Comparison of ENCODE assay signal across 27 mouse cellular contexts in genomic region chr3:99573977-99574373, GRCm38 (mm10).
DNase-seq lines count a peak whose midpoint lies in the region; ATAC-seq and TF ChIP-seq lines count a peak whose summit lies in the region.
"Had no signal": no experiment of that assay in that cellular context is flagged by ENCODE, and none has a peak within 500 bp of the region (broad histone marks: within the 10 kb centered on the region; RNA-seq: fewer than 3 reads in every experiment).

No protein-coding gene starts in this region.

- 40% methylated on average over 3 of the region's 3 CpGs for WGBS in limb, embryonic 11.5 days
- WGBS in limb, embryonic 14.5 days: 27% methylated on average over 3 of the region's 3 CpGs
- 90% methylated on average over 3 of the region's 3 CpGs for WGBS in hindbrain, postnatal 0 days

- H3K4me1 ChIP-seq in limb, embryonic 11.5 days (ENCODE audit: control insufficient read depth, insufficient read depth, low read length): peaks cover 4% of the 10 kb centered on the region; the same call in 1 of the 2 replicates
- peaks cover 4% of the 10 kb centered on the region; the same call in 1 of the 2 replicates for H3K4me1 ChIP-seq in limb, embryonic 14.5 days (ENCODE audit: control insufficient read depth, insufficient read depth, low read length)
- no peaks in the 10 kb centered on the region for H3K4me1 ChIP-seq in hindbrain, postnatal 0 days (ENCODE audit: insufficient read depth, low read length)
- H3K4me1 ChIP-seq: embryonic facial prominence, embryonic 12.5 days; forebrain, embryonic 12.5 days; forebrain, embryonic 15.5 days; heart, embryonic 10.5 days; heart, embryonic 13.5 days; intestine, embryonic 15.5 days had no signal

- H3K9me3 ChIP-seq in limb, embryonic 11.5 days (ENCODE audit: control insufficient read depth, low read length): no peaks in the 10 kb centered on the region
- no peaks in the 10 kb centered on the region for H3K9me3 ChIP-seq in limb, embryonic 14.5 days (ENCODE audit: control insufficient read depth, low read length)
- H3K9me3 ChIP-seq in hindbrain, postnatal 0 days (ENCODE audit: low read length): no peaks in the 10 kb centered on the region
- H3K9me3 ChIP-seq: embryonic facial prominence, embryonic 12.5 days; forebrain, embryonic 12.5 days; forebrain, embryonic 15.5 days; heart, embryonic 10.5 days; heart, embryonic 13.5 days; intestine, embryonic 15.5 days had no signal

- peak; percentile 10 for DNase-seq in embryo, embryonic 11 days
- no peak for DNase-seq in embryo, embryonic 9.5 days (ENCODE audit: extremely low spot score)
- DNase-seq in forelimb bud, embryonic 11.5 days (ENCODE audit: low read depth, low spot score): peak; percentile 40
- DNase-seq in limb, embryonic 11.5 days (ENCODE audit: low spot score): peak; percentile 39
- no peak for DNase-seq in limb, embryonic 14.5 days (ENCODE audit: low spot score)
- DNase-seq in hindbrain, postnatal 0 days (ENCODE audit: low spot score): no peak
- no peak for DNase-seq in adrenal gland, adult (ENCODE audit: inconsistent age in 2 of 2, low spot score in 1 of 2)
- no peak for DNase-seq in layer of hippocampus, adult 9-11 months
- DNase-seq: adrenal gland, adult 8-10 months; adrenal gland, postnatal 25 days; cerebellum, adult 11-12 months; cerebellum, adult 8-10 months; cerebellum, postnatal 36 days; gastrocnemius, postnatal 10 days; gastrocnemius, postnatal 36 days; heart, adult 2 months; heart, postnatal 14 days; heart, postnatal 4 days had no signal

- H3K4me3 ChIP-seq in limb, embryonic 11.5 days (ENCODE audit: low read depth, low read length): no peak overlapping the region
- H3K4me3 ChIP-seq in limb, embryonic 14.5 days (replicated peaks; ENCODE audit: low read length): no peak overlapping the region
- no peak overlapping the region for H3K4me3 ChIP-seq in hindbrain, postnatal 0 days (ENCODE audit: low read length)
- H3K4me3 ChIP-seq: embryonic facial prominence, embryonic 12.5 days; erythroblast, embryonic 14.5 days; forebrain, embryonic 12.5 days; forebrain, embryonic 15.5 days; heart, adult 2 months; heart, embryonic 10.5 days; heart, embryonic 13.5 days; intestine, embryonic 15.5 days had no signal

- no peaks in the 10 kb centered on the region for H3K36me3 ChIP-seq in limb, embryonic 11.5 days (ENCODE audit: control insufficient read depth, insufficient read depth, low read length)
- H3K36me3 ChIP-seq in limb, embryonic 14.5 days (ENCODE audit: control insufficient read depth, insufficient read depth, low read length): no peaks in the 10 kb centered on the region
- H3K36me3 ChIP-seq in hindbrain, postnatal 0 days (ENCODE audit: insufficient read depth, low read length): no peaks in the 10 kb centered on the region
- H3K36me3 ChIP-seq: embryonic facial prominence, embryonic 12.5 days; forebrain, embryonic 12.5 days; forebrain, embryonic 15.5 days; heart, embryonic 10.5 days; heart, embryonic 13.5 days; intestine, embryonic 15.5 days had no signal

- no peak for TF ChIP-seq POLR2A in limb, embryonic 14.5 days (IDR thresholded peaks at IDR 0.05; ENCODE audit: borderline replicate concordance, extremely low read depth, insufficient read depth, insufficient read length)

- no peak overlapping the region for H3K9ac ChIP-seq in limb, embryonic 11.5 days (ENCODE audit: low read length)
- H3K9ac ChIP-seq in limb, embryonic 14.5 days (ENCODE audit: low read depth, low read length, severe bottlenecking): no peak overlapping the region
- H3K9ac ChIP-seq in hindbrain, postnatal 0 days (replicated peaks; ENCODE audit: low read length): no peak overlapping the region
- H3K9ac ChIP-seq: embryonic facial prominence, embryonic 12.5 days; forebrain, embryonic 12.5 days; forebrain, embryonic 15.5 days; heart, embryonic 13.5 days; hindbrain, embryonic 14.5 days; intestine, embryonic 15.5 days had no signal

- H3K4me2 ChIP-seq in limb, embryonic 11.5 days (ENCODE audit: low read depth, severe bottlenecking): no peak overlapping the region
- no peak overlapping the region for H3K4me2 ChIP-seq in limb, embryonic 14.5 days (replicated peaks; ENCODE audit: low read depth, low read length, severe bottlenecking)
- H3K4me2 ChIP-seq in hindbrain, postnatal 0 days (ENCODE audit: low read depth, low read length): no peak overlapping the region
- H3K4me2 ChIP-seq: embryonic facial prominence, embryonic 12.5 days; forebrain, embryonic 12.5 days; forebrain, embryonic 15.5 days; heart, embryonic 13.5 days; hindbrain, embryonic 14.5 days; intestine, embryonic 15.5 days had no signal

- H3K27ac ChIP-seq in limb, embryonic 11.5 days (replicated peaks; ENCODE audit: low read depth, low read length): no peak overlapping the region
- no peak overlapping the region for H3K27ac ChIP-seq in limb, embryonic 14.5 days (replicated peaks; ENCODE audit: low read depth, low read length)
- H3K27ac ChIP-seq in hindbrain, postnatal 0 days: no peak overlapping the region
- H3K27ac ChIP-seq: embryonic facial prominence, embryonic 12.5 days; forebrain, embryonic 12.5 days; forebrain, embryonic 15.5 days; heart, adult 2 months; heart, embryonic 10.5 days; heart, embryonic 13.5 days; hindbrain, embryonic 14.5 days; intestine, embryonic 15.5 days had no signal

- ATAC-seq in limb, embryonic 11.5 days (ENCODE audit: insufficient number of reproducible peaks, low FRiP score, low TSS enrichment, low read depth): peak; percentile 75; the same call in 1 of the 2 replicates
- peak; percentile 67 for ATAC-seq in limb, embryonic 14.5 days (ENCODE audit: low FRiP score, low read depth)
- no peak for ATAC-seq in hindbrain, postnatal 0 days
- ATAC-seq: forebrain, embryonic 15.5 days; intestine, embryonic 15.5 days; Patski had no signal

- TF ChIP-seq CTCF in hindbrain, postnatal 0 days (IDR thresholded peaks at IDR 0.05; ENCODE audit: low read depth): no peak

- H3K27me3 ChIP-seq in limb, embryonic 11.5 days (ENCODE audit: control insufficient read depth, insufficient read depth, low read length): no peaks in the 10 kb centered on the region
- H3K27me3 ChIP-seq in limb, embryonic 14.5 days (ENCODE audit: control insufficient read depth, insufficient read depth, low read length): no peaks in the 10 kb centered on the region
- H3K27me3 ChIP-seq in hindbrain, postnatal 0 days (ENCODE audit: insufficient read depth, low read length): no peaks in the 10 kb centered on the region
- H3K27me3 ChIP-seq: embryonic facial prominence, embryonic 12.5 days; forebrain, embryonic 12.5 days; forebrain, embryonic 15.5 days; heart, embryonic 13.5 days; intestine, embryonic 15.5 days; Patski had no signal

Comparison
In these comparisons a context has a peak if more than half of its experiments do, and no peak if none do; other contexts are left out.
1. DNase-seq: peak in embryo, embryonic 11 days (single experiment), forelimb bud, embryonic 11.5 days (single experiment) and limb, embryonic 11.5 days (single experiment); none in embryo, embryonic 9.5 days (single experiment), limb, embryonic 14.5 days (single experiment), hindbrain, postnatal 0 days (single experiment), adrenal gland, adult (0 of 2) and layer of hippocampus, adult 9-11 months (single experiment).